In the genomic region with DNA sequence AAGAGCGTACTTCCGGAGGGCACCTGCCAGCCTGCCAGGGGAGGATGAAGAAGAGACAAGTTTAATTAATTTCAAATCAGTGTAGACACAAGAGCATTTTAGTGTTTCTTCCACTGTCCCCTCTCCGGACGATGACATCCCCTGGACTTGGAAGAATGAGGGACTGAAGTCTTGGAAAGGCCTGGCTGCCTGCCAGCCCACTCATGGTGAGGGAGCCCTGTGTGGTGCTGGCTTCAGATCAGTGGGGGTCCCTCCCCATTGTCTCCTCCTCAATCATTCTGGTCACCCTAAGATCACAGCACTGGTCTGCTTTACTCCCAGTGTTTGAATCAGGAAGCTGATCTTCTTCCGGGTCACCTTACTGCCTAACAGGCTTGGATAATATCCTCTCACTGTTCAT, we compare ENCODE assay signal across 19 mouse cellular contexts. TPM values are rescaled to one million over a fixed set of nuclear protein-coding genes. Genes with fewer than 3 reads are reported as not detected.
DNase-seq lines count a peak whose midpoint lies in the region; ATAC-seq and TF ChIP-seq lines count a peak whose summit lies in the region.
"Had no signal": no experiment of that assay in that cellular context is flagged by ENCODE, and none has a peak within 500 bp of the region (broad histone marks: within the 10 kb centered on the region; RNA-seq: fewer than 3 reads in every experiment).

No protein-coding gene starts in this region.

- no peak overlapping the region for H3K4me2 ChIP-seq in lung, embryonic 14.5 days
- H3K4me2 ChIP-seq: hindbrain, embryonic 13.5 days had no signal

- no peak overlapping the region for H3K4me3 ChIP-seq in lung, embryonic 14.5 days (ENCODE audit: low read depth, low read length)
- H3K4me3 ChIP-seq: embryonic facial prominence, embryonic 10.5 days; heart, embryonic 10.5 days; hindbrain, embryonic 13.5 days had no signal

- H3K9me3 ChIP-seq in lung, embryonic 14.5 days (ENCODE audit: low read depth, low read length), result no peaks in the 10 kb centered on the region
- H3K9me3 ChIP-seq: heart, embryonic 10.5 days; hindbrain, embryonic 13.5 days had no signal

- no peaks in the 10 kb centered on the region for H3K4me1 ChIP-seq in lung, embryonic 14.5 days (ENCODE audit: insufficient read depth)

- no peak for TF ChIP-seq CTCF in lung, embryonic 14.5 days (IDR thresholded peaks at IDR 0.05; ENCODE audit: low read depth)

- ATAC-seq in lung, embryonic 14.5 days (ENCODE audit: insufficient read depth), result 0 out of 2 replicates have a peak, but pooled peaks have one; percentile 28
- ATAC-seq: forebrain, embryonic 14.5 days; hindbrain, postnatal 0 days had no signal

- H3K36me3 ChIP-seq in lung, embryonic 14.5 days (ENCODE audit: insufficient read depth), result no peaks in the 10 kb centered on the region
- H3K36me3 ChIP-seq: embryonic facial prominence, embryonic 10.5 days; heart, embryonic 10.5 days; hindbrain, embryonic 13.5 days had no signal

- H3K27me3 ChIP-seq in lung, embryonic 14.5 days (ENCODE audit: insufficient read depth, low read length), result no peaks in the 10 kb centered on the region
- H3K27me3 ChIP-seq: CH12.LX; hindbrain, embryonic 13.5 days had no signal

- 57% methylated on average over 5 of the region's 5 CpGs for WGBS in lung, embryonic 14.5 days

- H3K27ac ChIP-seq in lung, embryonic 14.5 days (ENCODE audit: low read depth), result no peak overlapping the region
- H3K27ac ChIP-seq: embryonic facial prominence, embryonic 10.5 days; heart, embryonic 10.5 days; hindbrain, embryonic 13.5 days; hindbrain, postnatal 0 days had no signal

- peak; percentile 81 for DNase-seq in heart, adult 11 months
- DNase-seq in heart, postnatal 4 days, result no peak
- peak; percentile 53 for DNase-seq in lung, embryonic 14.5 days
- DNase-seq in lung, adult 18-20 months, result no peak
- peak; percentile 37 for DNase-seq in right cerebral cortex, postnatal 4 days
- no peak for DNase-seq in right cerebral cortex, postnatal 14 days
- peak; percentile 20 for DNase-seq in NIH3T3 (ENCODE audit: low read depth)
- DNase-seq: adrenal gland, postnatal 14 days; cerebellum, adult 11-12 months; cerebellum, adult 9-10 months; gastrocnemius, postnatal 36 days; heart, adult 18-20 months; heart, postnatal 10 days had no signal

- H3K9ac ChIP-seq in lung, embryonic 14.5 days, result no peak overlapping the region
- H3K9ac ChIP-seq: hindbrain, embryonic 13.5 days had no signal

RNA-seq across cellular contexts. Expression of a gene that starts 36.0 kb away (rescaled TPM):
- total RNA-seq in heart, postnatal 4 days (2021), result 1 to 10 TPM; 3.6 to 4.0 TPM
- 1.4 and 2.1 TPM in 2 replicates for polyA plus RNA-seq in lung, embryonic 14.5 days (2014; fragmentation: Nextera tagmentation; extraction: Ambion mirVana)

Comparison
In these comparisons a context has a peak if more than half of its experiments do, and no peak if none do; other contexts are left out.
1. DNase-seq: peak in heart, adult 11 months (single experiment), lung, embryonic 14.5 days (single experiment), right cerebral cortex, postnatal 4 days (single experiment) and NIH3T3 (single experiment); none in heart, postnatal 4 days (single experiment), lung, adult 18-20 months (0 of 2) and right cerebral cortex, postnatal 14 days (single experiment).